Mouse (Mus musculus): ENCODE data around the gene Maml3.

The Maml3 gene

GRCm38 (mm10) chr3:51874252-51874651 is 230.6 kb downstream of the Maml3 start:
- no peak for DNase-seq (ENCODE audit: low read depth, low spot score)

- no peak for DNase-seq (ENCODE audit: low read depth, low spot score)
These were observed 232.1 kb downstream of the Maml3 start for GRCm38 (mm10) chr3:51872771-51873170.

GRCm38 (mm10) chr3:51871346-51871745 is 233.5 kb downstream of the Maml3 start:
- DNase-seq (ENCODE audit: low read depth, low spot score), result no peak

- no peak for DNase-seq (ENCODE audit: low read depth, low spot score)
These were observed 234.9 kb downstream of the Maml3 start for GRCm38 (mm10) chr3:51869980-51870379.

- DNase-seq (ENCODE audit: low read depth, low spot score), result no peak
These were observed 236.0 kb downstream of the Maml3 start for GRCm38 (mm10) chr3:51868857-51869256.

- no peak for DNase-seq (ENCODE audit: low read depth, low spot score)
These were observed 238.4 kb downstream of the Maml3 start for GRCm38 (mm10) chr3:51866446-51866845.

GRCm38 (mm10) chr3:51861631-51862030 is 243.2 kb downstream of the Maml3 start:
- DNase-seq (ENCODE audit: low read depth, low spot score), result no peak

GRCm38 (mm10) chr3:51860458-51860857 is 244.4 kb downstream of the Maml3 start:
- no peak for DNase-seq (ENCODE audit: low read depth, low spot score)

- no peak for DNase-seq (ENCODE audit: low read depth, low spot score)
These were observed 245.7 kb downstream of the Maml3 start for GRCm38 (mm10) chr3:51859208-51859607.

GRCm38 (mm10) chr3:51854152-51854551 is 250.7 kb downstream of the Maml3 start:
- no peak for DNase-seq (ENCODE audit: low read depth, low spot score)

- DNase-seq (ENCODE audit: low read depth, low spot score), result no peak
These were observed 251.3 kb downstream of the Maml3 start for GRCm38 (mm10) chr3:51853610-51854009.

GRCm38 (mm10) chr3:51852692-51853091 is 252.2 kb downstream of the Maml3 start:
- no peak for DNase-seq (ENCODE audit: low read depth, low spot score)

GRCm38 (mm10) chr3:51851596-51851995 is 253.3 kb downstream of the Maml3 start:
- DNase-seq (ENCODE audit: low read depth, low spot score), result no peak

GRCm38 (mm10) chr3:51849462-51849861 is 255.4 kb downstream of the Maml3 start:
- DNase-seq (ENCODE audit: low read depth, low spot score), result no peak

GRCm38 (mm10) chr3:51847262-51847661 is 257.6 kb downstream of the Maml3 start:
- no peak for DNase-seq (ENCODE audit: low read depth, low spot score)

GRCm38 (mm10) chr3:51844255-51844654 is 260.6 kb downstream of the Maml3 start:
- no peak for DNase-seq (ENCODE audit: low read depth, low spot score)

- DNase-seq (ENCODE audit: low read depth, low spot score), result no peak
These were observed 262.7 kb downstream of the Maml3 start for GRCm38 (mm10) chr3:51842140-51842539.

GRCm38 (mm10) chr3:51841598-51841997 is 263.3 kb downstream of the Maml3 start:
- no peak for DNase-seq (ENCODE audit: low read depth, low spot score)

GRCm38 (mm10) chr3:51841177-51841576 is 263.7 kb downstream of the Maml3 start:
- DNase-seq (ENCODE audit: low read depth, low spot score), result no peak

GRCm38 (mm10) chr3:51840095-51840805 is 264.6 kb downstream of the Maml3 start:
- DNase-seq (ENCODE audit: low read depth, low spot score), result no peak

- DNase-seq (ENCODE audit: low read depth, low spot score), result no peak
These were observed 265.5 kb downstream of the Maml3 start for GRCm38 (mm10) chr3:51839353-51839715.

- no peak for DNase-seq (ENCODE audit: low read depth, low spot score)
These were observed 266.1 kb downstream of the Maml3 start for GRCm38 (mm10) chr3:51838696-51839352.

- no peak for DNase-seq (ENCODE audit: low read depth, low spot score)
These were observed 271.9 kb downstream of the Maml3 start for GRCm38 (mm10) chr3:51832985-51833384.

Data from c-Kit-negative CD71-positive TER-119-positive erythroid progenitor cells, embryonic 14.5 days (primary cell).